Mouse (Mus musculus) cerebellum, adult 11 months (tissue): ENCODE results near the gene Mks1.

Source experiments
- DNase-seq: peaks from one replicate; pipeline ENCODE4 v3.0.0; 2022

Gene Mks1

GRCm38 (mm10) chr11:87879826-87880225 is 26.8 kb downstream of the Mks1 start:
- no peak for DNase-seq

- DNase-seq: no peak
These were observed 28.7 kb downstream of the Mks1 start for GRCm38 (mm10) chr11:87881714-87882113.

DNA sequence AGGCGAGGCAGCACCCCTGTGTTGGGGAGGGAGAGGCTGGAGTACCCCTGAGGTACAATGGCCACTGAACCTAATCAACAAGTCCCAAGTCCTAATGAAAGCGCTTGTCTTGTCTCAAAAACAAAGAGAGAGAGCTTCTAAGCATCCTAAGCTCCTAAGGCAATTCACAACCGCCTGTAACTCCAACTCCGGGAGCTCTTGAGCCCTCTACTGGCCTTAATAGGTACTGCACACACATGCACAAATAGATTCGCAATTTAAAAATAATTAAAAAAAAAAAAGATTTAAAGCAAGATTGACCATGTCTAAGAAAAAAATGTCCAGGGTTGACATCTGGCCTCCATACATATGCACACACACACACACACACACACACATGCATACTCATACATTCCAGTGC is 30.5 kb downstream of the Mks1 start:
- DNase-seq: no peak

DNA sequence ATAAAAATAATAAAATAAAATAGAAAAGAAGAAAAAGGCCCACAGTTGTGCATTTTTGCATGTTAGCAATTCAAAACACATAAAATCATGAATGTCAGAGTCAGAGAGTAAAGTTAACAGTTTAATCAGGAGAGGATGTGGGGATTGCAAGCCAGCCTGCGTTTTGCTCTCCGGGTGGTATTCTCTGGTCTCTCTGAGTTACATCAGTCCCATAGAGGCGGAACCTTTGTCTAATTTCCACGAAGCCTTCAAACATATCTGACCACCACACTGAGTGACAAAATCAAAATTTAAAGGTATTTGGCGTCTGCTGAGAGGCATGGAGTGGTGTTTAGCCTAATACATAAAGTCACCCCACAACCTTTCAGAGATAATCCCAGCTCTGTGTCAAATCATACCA is 31.8 kb downstream of the Mks1 start:
- no peak for DNase-seq

- no peak for DNase-seq
These were observed 39.2 kb downstream of the Mks1 start, which contains the start of gene Olfr462 for GRCm38 (mm10) chr11:87892168-87892567. Gene Olfr462 (minus strand): TSS chr11:87892268.

DNA sequence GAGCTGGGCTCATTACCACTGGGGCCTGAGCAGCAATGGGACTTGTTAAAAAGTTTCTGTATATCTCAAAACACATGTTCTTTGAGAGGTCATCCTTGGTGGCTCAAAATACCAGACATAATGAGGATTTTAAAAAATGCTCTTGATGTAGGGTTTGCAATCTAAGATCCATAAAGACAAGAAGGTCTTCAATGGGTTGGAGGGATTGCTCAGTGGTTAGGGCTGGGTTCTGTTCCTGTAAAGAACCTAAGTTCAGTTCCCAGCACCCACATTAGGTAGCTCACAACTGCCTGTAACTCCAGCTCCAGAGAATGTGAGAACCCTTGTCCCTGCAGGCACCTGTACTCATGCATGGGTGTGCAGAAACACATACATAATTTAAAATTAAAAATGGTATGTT is 44.3 kb downstream of the Mks1 start, which contains the start of gene Olfr463:
Gene Olfr463 (minus strand): TSS at position 101 of the 400 bp plus-strand sequence.
- DNase-seq: no peak

DNA sequence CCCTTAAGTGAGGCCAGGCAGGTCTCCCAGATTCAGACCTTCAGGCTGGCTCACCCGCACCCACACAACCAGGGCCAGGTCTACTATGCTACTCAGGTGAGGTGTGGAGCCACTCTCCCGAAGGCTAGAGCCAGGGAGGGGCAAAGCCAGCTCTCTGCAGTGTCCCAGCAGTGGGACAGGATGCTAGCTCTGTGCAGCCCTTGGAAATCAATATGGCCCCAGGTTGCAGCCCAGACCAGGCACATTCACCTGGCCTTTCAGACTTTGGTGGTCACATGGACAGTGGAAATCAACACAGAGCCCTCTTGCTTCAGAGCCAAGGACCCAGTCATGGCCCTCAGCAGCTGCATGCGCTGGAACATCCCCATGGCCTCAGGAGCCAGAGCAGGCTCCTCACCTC is 51.3 kb downstream of the Mks1 start:
- DNase-seq: no peak
